Mouse (Mus musculus) forebrain, embryonic 15.5 days (tissue): ENCODE results near the gene Soga1. TPM values are rescaled to one million over a fixed set of nuclear protein-coding genes. Genes with fewer than 3 reads are reported as not detected.
A peak's percentile ranks its signal among the peaks of the same experiment; 100 is the strongest.

Experiments
- ATAC-seq: fragments of 200-750 bp; cut with Nextera tagmentation; replicated peaks from 2 replicates; pipeline ENCODE4 v1.8.0; 2017; ENCODE audit warnings: mild to moderate bottlenecking, moderate TSS enrichment, moderate library complexity
- H3K27ac ChIP-seq: fragments of 300-500 bp; sonication (generic); replicated peaks from 2 replicates; pipeline ENCODE4 v1.5.1; 2015; ENCODE audit warnings: mild to moderate bottlenecking, inconsistent platforms
- H3K27me3 ChIP-seq: fragments of 300-500 bp; sonication (generic); 2 replicates; pipeline ENCODE4 v1.6.1; 2015; ENCODE audit warnings: inconsistent platforms
- H3K36me3 ChIP-seq: fragments of 300-500 bp; sonication (generic); 2 replicates; pipeline ENCODE4 v1.6.1; 2015; ENCODE audit warnings: mild to moderate bottlenecking, inconsistent platforms
- H3K4me1 ChIP-seq: fragments of 300-500 bp; sonication (generic); 2 replicates; pipeline ENCODE4 v1.6.1; 2015; ENCODE audit warnings: inconsistent platforms
- H3K4me2 ChIP-seq: fragments of 300-500 bp; sonication (generic); replicated peaks from 2 replicates; pipeline ENCODE4 v1.6.1; 2015; ENCODE audit warnings: mild to moderate bottlenecking, inconsistent platforms
- H3K4me3 ChIP-seq: fragments of 300-500 bp; sonication (generic); 2 replicates; pipeline ENCODE4 v1.5.1; 2015; ENCODE audit warnings: mild to moderate bottlenecking, inconsistent platforms
- H3K9ac ChIP-seq: fragments of 300-500 bp; sonication (generic); replicated peaks from 2 replicates; pipeline ENCODE4 v1.6.1; 2015; ENCODE audit warnings: mild to moderate bottlenecking, inconsistent platforms
- H3K9me3 ChIP-seq: fragments of 300-500 bp; sonication (generic); 2 replicates; pipeline ENCODE4 v1.6.1; 2016; ENCODE audit warnings: inconsistent platforms
- WGBS: fragments of 180-500 bp; shearing (Covaris S2); methylation state at CpG from one replicate; pipeline ENCODE4 v1.1.7; 2015; ENCODE audit warnings: mixed read lengths; 5-methylcytosine and 5-hydroxymethylcytosine counted together
- polyA plus RNA-seq: library from polyadenylated mRNA; unstranded; fragments of >200 nt; fragmentation: Nextera tagmentation; extraction: Ambion mirVana; gene quantifications from 2 replicates; pipeline ENCODE4 v1.2.1, GENCODE M21; 2015

Gene Soga1
- polyA plus RNA-seq, 1 experiment from 2014 or later = 5.7 TPM

GRCm38 (mm10) chr2:157077641-157078058 lies 1.4 kb downstream of the Soga1 start:
- Histone ChIP-seq H3K36me3 (peaks cover 6% of the 10 kb centered on the region), H3K27me3 (no peaks in the 10 kb centered on the region), H3K4me1 (peaks cover 55% of the 10 kb centered on the region), H3K27ac (peak overlapping the region; percentile 99), H3K9me3 (no peaks in the 10 kb centered on the region), H3K4me3 (peak overlapping the region; percentile 68), H3K4me2 (peak overlapping the region; percentile 92), H3K9ac (peak overlapping the region; percentile 85)
- WGBS = 0% methylated on average over 15 of the region's 15 CpGs
- ATAC-seq = no peak

DNA sequence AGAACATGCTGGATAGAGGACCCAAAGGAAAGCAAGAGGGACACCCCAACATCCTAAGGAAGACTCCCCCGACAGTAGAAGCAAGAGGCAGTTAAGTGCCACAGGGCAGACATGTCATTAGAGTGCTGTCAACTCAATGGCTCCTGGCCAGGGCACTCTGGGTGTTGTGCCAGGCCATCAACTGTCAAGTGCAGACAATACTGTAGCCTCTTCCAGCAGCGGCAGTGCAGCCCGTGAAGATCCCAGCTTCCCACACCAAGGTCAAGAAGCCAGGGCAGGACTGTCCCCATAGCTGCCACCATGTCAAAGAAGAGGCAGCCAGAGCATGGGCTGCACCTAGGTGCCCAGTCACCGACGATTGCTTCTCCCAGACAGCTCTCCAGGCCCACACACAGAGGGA lies 1.9 kb downstream of the Soga1 start:
- no peaks in the 10 kb centered on the region for H3K27me3 ChIP-seq
- peak overlapping the region; percentile 68 for H3K4me3 ChIP-seq
- H3K4me1 ChIP-seq = peaks cover 60% of the 10 kb centered on the region
- H3K9me3 ChIP-seq = no peaks in the 10 kb centered on the region
- 4% methylated on average over 5 of the region's 5 CpGs for WGBS
- H3K9ac ChIP-seq = peak overlapping the region; percentile 85
- H3K27ac ChIP-seq = peak overlapping the region; percentile 99
- no peak for ATAC-seq
- H3K4me2 ChIP-seq = peak overlapping the region; percentile 92
- peaks cover 8% of the 10 kb centered on the region for H3K36me3 ChIP-seq

DNA sequence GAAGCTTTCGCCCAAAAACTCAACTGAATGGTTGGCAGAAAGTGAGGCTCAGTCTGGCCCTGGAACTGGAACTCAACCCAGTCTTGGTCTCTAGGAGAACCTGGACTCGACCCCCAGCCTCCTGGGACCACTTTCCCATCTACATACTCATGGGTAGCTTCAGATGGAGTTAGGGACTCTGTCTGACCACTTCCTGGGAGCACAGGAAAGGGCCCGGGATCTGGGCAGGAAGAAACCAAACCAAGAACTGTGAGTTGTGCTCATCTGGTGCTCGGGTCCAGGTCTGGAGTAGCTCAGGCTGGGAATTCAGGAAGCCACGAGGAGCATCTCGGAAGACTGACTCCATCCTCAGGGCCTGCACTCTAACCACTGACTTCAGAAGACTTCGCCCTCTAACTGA lies 2.5 kb downstream of the Soga1 start:
- Histone ChIP-seq H3K36me3 (peaks cover 8% of the 10 kb centered on the region), H3K9ac (peak overlapping the region; percentile 85; the same call in 1 of the 2 replicates), H3K27ac (no peak overlapping the region), H3K9me3 (no peaks in the 10 kb centered on the region), H3K4me2 (peak overlapping the region; percentile 92), H3K4me1 (peaks cover 65% of the 10 kb centered on the region), H3K27me3 (no peaks in the 10 kb centered on the region), H3K4me3 (peak overlapping the region; percentile 68)
- ATAC-seq = no peak
- 86% methylated on average over 7 of the region's 7 CpGs for WGBS

- 35% methylated on average over 3 of the region's 3 CpGs for WGBS
- peak overlapping the region; percentile 92 for H3K4me2 ChIP-seq
- ATAC-seq = no peak
- H3K36me3 ChIP-seq = peaks cover 8% of the 10 kb centered on the region
- H3K4me3 ChIP-seq = peak overlapping the region; percentile 68
- no peaks in the 10 kb centered on the region for H3K9me3 ChIP-seq
- peak overlapping the region; percentile 41; the same call in 1 of the 2 replicates for H3K27ac ChIP-seq
- peaks cover 74% of the 10 kb centered on the region for H3K4me1 ChIP-seq
- peak overlapping the region; percentile 17; the same call in 1 of the 2 replicates for H3K9ac ChIP-seq
- H3K27me3 ChIP-seq = no peaks in the 10 kb centered on the region
Observed at GRCm38 (mm10) chr2:157075685-157076084, 3.4 kb downstream of the Soga1 start.

DNA sequence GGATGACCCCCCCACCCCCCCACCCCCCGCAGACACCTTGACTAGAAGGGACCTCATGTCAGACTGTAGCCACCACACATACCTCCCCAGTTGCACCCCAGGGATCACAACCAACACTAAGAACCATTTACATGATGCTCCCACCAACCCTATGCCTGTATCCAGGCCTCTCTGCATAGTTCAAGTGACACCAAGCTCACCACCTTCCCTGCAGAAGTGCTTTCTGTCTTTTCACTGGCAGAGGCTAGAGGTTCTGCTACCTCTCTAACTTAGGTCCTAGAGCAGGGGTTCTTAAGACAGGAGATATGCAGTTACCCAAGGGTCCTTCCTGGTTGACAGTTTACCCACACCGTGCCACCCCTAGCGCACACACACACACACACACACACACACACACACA lies 3.8 kb downstream of the Soga1 start:
- 97% methylated on average over 3 of the region's 3 CpGs for WGBS
- Histone ChIP-seq H3K4me2 (peak overlapping the region; percentile 92), H3K27ac (peak overlapping the region; percentile 41; the same call in 1 of the 2 replicates), H3K9ac (0 out of 2 replicates have a peak overlapping the region, but pooled peaks have one; percentile 17), H3K36me3 (peaks cover 8% of the 10 kb centered on the region), H3K27me3 (no peaks in the 10 kb centered on the region), H3K4me3 (peak overlapping the region; percentile 68), H3K9me3 (no peaks in the 10 kb centered on the region), H3K4me1 (peaks cover 79% of the 10 kb centered on the region)
- ATAC-seq = no peak

GRCm38 (mm10) chr2:157074772-157075171 lies 4.3 kb downstream of the Soga1 start:
- H3K36me3 ChIP-seq = peaks cover 8% of the 10 kb centered on the region
- peak overlapping the region; percentile 14 for H3K4me3 ChIP-seq
- H3K9me3 ChIP-seq = no peaks in the 10 kb centered on the region
- H3K27me3 ChIP-seq = no peaks in the 10 kb centered on the region
- peaks cover 81% of the 10 kb centered on the region for H3K4me1 ChIP-seq
- 44% methylated on average over 5 of the region's 5 CpGs for whole genome bisulfite sequencing
- H3K4me2 ChIP-seq = peak overlapping the region; percentile 92
- ATAC-seq = no peak
- H3K9ac ChIP-seq = peak overlapping the region; percentile 4; the same call in 1 of the 2 replicates
- peak overlapping the region; percentile 68; the same call in 1 of the 2 replicates for H3K27ac ChIP-seq

GRCm38 (mm10) chr2:157074186-157074724 lies 4.8 kb downstream of the Soga1 start:
- no peaks in the 10 kb centered on the region for H3K9me3 ChIP-seq
- peak overlapping the region; percentile 92 for H3K4me2 ChIP-seq
- no peaks in the 10 kb centered on the region for H3K27me3 ChIP-seq
- peak overlapping the region; percentile 14 for H3K4me3 ChIP-seq
- 56% methylated on average over 9 of the region's 9 CpGs for WGBS
- H3K36me3 ChIP-seq = peaks cover 8% of the 10 kb centered on the region
- H3K27ac ChIP-seq = peak overlapping the region; percentile 68
- ATAC-seq = no peak
- peaks cover 83% of the 10 kb centered on the region for H3K4me1 ChIP-seq
- H3K9ac ChIP-seq = peak overlapping the region; percentile 4; the same call in 1 of the 2 replicates

- peak overlapping the region; percentile 68; the same call in 1 of the 2 replicates for H3K27ac ChIP-seq
- H3K9me3 ChIP-seq = no peaks in the 10 kb centered on the region
- 82% methylated on average over 9 of the region's 9 CpGs for WGBS
- H3K4me1 ChIP-seq = peaks cover 91% of the 10 kb centered on the region
- no peak for ATAC-seq
- peak overlapping the region; percentile 4; the same call in 1 of the 2 replicates for H3K9ac ChIP-seq
- no peak overlapping the region for H3K4me3 ChIP-seq
- H3K4me2 ChIP-seq = no peak overlapping the region
- H3K36me3 ChIP-seq = peaks cover 8% of the 10 kb centered on the region
- H3K27me3 ChIP-seq = no peaks in the 10 kb centered on the region
Observed at GRCm38 (mm10) chr2:157073378-157074052, 5.5 kb downstream of the Soga1 start.

DNA sequence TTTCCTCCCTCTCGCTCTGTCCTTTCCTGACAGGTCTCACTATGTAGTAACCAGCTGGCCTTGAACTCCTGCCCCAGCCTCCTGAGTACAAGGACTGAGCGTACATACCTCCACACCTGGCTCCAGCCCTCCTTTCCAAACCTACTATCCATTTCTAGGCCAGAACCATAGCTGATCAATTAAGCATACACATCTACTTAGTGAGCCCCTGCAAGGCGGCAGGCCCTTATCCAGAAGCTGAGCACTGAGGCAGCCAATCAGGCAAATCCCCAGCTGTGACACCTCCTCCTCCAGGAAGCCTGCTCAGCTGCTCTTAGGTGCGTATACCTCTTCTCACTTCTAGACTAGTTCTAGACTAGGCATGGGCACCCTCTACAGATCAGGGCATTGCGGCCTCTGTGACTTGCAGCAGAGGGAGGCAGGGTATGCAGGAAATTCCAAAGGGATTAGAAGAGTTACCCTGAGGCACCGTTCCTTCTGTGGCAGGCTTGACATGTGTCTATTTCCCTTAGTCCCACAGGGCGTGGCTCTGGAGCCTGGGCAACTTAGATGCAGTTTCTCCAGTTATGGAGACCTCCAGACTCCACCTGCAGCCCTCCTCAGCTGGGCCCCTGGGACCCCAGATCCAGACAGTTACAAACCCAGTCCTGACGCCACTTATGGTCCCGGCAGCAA lies 6.6 kb downstream of the Soga1 start:
- ATAC-seq = no peak
- Histone ChIP-seq H3K4me3 (no peak overlapping the region), H3K9me3 (no peaks in the 10 kb centered on the region), H3K27me3 (no peaks in the 10 kb centered on the region), H3K9ac (no peak overlapping the region), H3K27ac (no peak overlapping the region), H3K4me2 (no peak overlapping the region), H3K4me1 (peaks cover 98% of the 10 kb centered on the region), H3K36me3 (peaks cover 8% of the 10 kb centered on the region)
- WGBS = 75% methylated on average over 9 of the region's 9 CpGs

GRCm38 (mm10) chr2:157071556-157071955 lies 7.5 kb downstream of the Soga1 start:
- ATAC-seq = no peak
- peak overlapping the region; percentile 8; the same call in 1 of the 2 replicates for H3K9ac ChIP-seq
- peaks cover 8% of the 10 kb centered on the region for H3K36me3 ChIP-seq
- H3K4me2 ChIP-seq = 0 out of 2 replicates have a peak overlapping the region, but pooled peaks have one; percentile 7
- H3K4me3 ChIP-seq = no peak overlapping the region
- 37% methylated on average over 2 of the region's 2 CpGs for WGBS
- no peaks in the 10 kb centered on the region for H3K27me3 ChIP-seq
- H3K27ac ChIP-seq = peak overlapping the region; percentile 35; the same call in 1 of the 2 replicates
- H3K9me3 ChIP-seq = no peaks in the 10 kb centered on the region
- H3K4me1 ChIP-seq = peaks cover 98% of the 10 kb centered on the region

DNA sequence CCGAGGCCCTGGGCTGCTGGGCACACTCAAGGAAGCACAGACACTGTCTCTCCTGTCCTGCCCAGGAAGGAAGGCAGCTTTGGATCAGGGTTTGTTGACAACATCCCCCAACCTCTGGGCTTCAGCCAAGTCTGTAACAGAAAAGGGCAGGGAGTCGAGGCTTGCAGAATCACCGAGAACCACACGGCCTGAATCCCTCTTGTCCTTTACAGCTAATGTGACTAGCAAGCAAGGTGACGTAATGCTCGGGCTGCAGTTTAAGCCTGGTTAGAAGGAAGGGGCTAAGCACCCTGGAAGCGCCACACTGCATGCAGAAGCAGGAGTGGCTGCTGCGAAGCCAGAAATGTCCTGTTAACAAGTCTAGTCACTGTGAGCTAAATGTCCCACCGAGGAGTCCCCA lies 8.7 kb downstream of the Soga1 start:
- no peak overlapping the region for H3K4me3 ChIP-seq
- peaks cover 95% of the 10 kb centered on the region for H3K4me1 ChIP-seq
- H3K9ac ChIP-seq = peak overlapping the region; percentile 11; the same call in 1 of the 2 replicates
- H3K9me3 ChIP-seq = no peaks in the 10 kb centered on the region
- peak overlapping the region; percentile 35 for H3K27ac ChIP-seq
- H3K4me2 ChIP-seq = 0 out of 2 replicates have a peak overlapping the region, but pooled peaks have one; percentile 1
- WGBS = 24% methylated on average over 9 of the region's 9 CpGs
- peaks cover 8% of the 10 kb centered on the region for H3K36me3 ChIP-seq
- H3K27me3 ChIP-seq = no peaks in the 10 kb centered on the region
- no peak; the same call in 1 of the 2 replicates for ATAC-seq
